Mouse (Mus musculus): ENCODE data around the gene Nim1k. TPM values are rescaled to one million over a fixed set of nuclear protein-coding genes. Genes with fewer than 3 reads are reported as not detected.
"Not testable (repeated sequence)": the region's sequence is repeated elsewhere in the genome, so short reads cannot be mapped to it uniquely, and the experiment has no call there.

Nim1k gene
- total and polyA plus RNA-seq, 3 experiments: 0.01 to 0.11 TPM; not detected in 1

- DNase-seq (ENCODE audit: low spot score) (no peak), ATAC-seq (ENCODE audit: extremely low read depth, insufficient number of reproducible peaks, low FRiP score, poor library complexity, severe bottlenecking) (no peak)
- H3K4me3 ChIP-seq (ENCODE audit: low read depth, low read length): peak overlapping the region; percentile 96
- peaks cover 14% of the 10 kb centered on the region for H3K36me3 ChIP-seq (replicated peaks)
- H3K27me3 ChIP-seq (ENCODE audit: insufficient read depth, low read length): no peaks in the 10 kb centered on the region
- no peaks in the 10 kb centered on the region for H3K9me3 ChIP-seq (replicated peaks)
- TF ChIP-seq GATA1 (IDR thresholded peaks at IDR 0.05; ENCODE audit: borderline replicate concordance, low read length) (no peak), GATA2 (IDR thresholded peaks at IDR 0.05; ENCODE audit: borderline replicate concordance, low read depth, low read length) (no peak), POLR2AphosphoS5 (IDR thresholded peaks at IDR 0.05; ENCODE audit: insufficient replicate concordance, low read depth, low read length) (no peak), CTCF (IDR thresholded peaks at IDR 0.05; ENCODE audit: low read depth, low read length) (no peak), TAL1 (conservative IDR thresholded peaks at IDR 0.05; ENCODE audit: low read depth, low read length) (no peak)
- peaks cover 39% of the 10 kb centered on the region for H3K4me1 ChIP-seq (ENCODE audit: insufficient read depth, low read depth, low read length)
These were observed 66.0 kb downstream of the Nim1k start for GRCm38 (mm10) chr13:119689709-119690038.

DNA sequence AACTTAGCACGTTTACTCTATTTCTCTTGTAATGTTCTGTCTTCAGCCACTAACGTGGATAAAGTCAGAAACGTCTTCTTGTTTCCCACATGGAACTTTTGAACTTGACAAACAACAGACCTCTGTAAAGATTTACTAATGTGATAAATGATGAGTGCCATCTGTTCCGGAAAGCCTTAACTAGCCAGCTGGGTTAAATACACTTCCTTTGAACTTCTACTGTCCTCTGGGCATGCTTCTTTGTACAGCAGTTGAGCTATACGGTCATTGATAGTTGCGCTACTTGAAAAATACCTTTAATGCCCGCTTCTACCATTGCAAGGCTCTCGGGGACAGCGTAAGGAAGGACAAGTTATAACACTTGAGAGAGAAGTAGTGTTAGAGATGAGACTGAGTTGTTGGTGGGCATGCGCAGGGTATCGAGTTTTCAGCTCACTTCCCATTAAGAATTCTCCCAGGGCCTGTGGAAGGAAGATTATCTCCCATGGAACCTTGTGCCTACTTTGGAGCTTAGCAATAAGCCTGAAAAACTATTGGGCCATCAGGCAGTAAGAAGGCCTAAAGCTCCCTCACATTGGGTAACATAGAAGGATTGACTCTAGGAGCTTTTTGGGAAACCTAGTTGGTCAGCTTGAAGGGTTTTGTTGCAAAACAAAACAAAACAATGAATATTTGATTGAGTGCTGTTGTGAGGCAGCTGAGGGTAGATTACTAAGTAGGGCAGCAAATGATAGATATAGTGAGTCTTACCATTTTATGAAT, 71.1 kb downstream of the Nim1k start:
- Histone ChIP-seq H3K27me3 (ENCODE audit: insufficient read depth, low read length) (no peaks in the 10 kb centered on the region), H3K4me3 (ENCODE audit: low read depth, low read length) (no peak overlapping the region), H3K9me3 (replicated peaks) (no peaks in the 10 kb centered on the region), H3K36me3 (replicated peaks) (no peaks in the 10 kb centered on the region), H3K4me1 (ENCODE audit: insufficient read depth, low read depth, low read length) (peaks cover 13% of the 10 kb centered on the region)
- TF ChIP-seq TAL1 (conservative IDR thresholded peaks at IDR 0.05; ENCODE audit: low read depth, low read length) (no peak), GATA1 (IDR thresholded peaks at IDR 0.05; ENCODE audit: borderline replicate concordance, low read length) (no peak), POLR2AphosphoS5 (IDR thresholded peaks at IDR 0.05; ENCODE audit: insufficient replicate concordance, low read depth, low read length) (no peak), GATA2 (IDR thresholded peaks at IDR 0.05; ENCODE audit: borderline replicate concordance, low read depth, low read length) (no peak), CTCF (IDR thresholded peaks at IDR 0.05; ENCODE audit: low read depth, low read length) (no peak)
- no peak for ATAC-seq (ENCODE audit: extremely low read depth, insufficient number of reproducible peaks, low FRiP score, poor library complexity, severe bottlenecking)
- DNase-seq (ENCODE audit: low spot score): no peak

DNA sequence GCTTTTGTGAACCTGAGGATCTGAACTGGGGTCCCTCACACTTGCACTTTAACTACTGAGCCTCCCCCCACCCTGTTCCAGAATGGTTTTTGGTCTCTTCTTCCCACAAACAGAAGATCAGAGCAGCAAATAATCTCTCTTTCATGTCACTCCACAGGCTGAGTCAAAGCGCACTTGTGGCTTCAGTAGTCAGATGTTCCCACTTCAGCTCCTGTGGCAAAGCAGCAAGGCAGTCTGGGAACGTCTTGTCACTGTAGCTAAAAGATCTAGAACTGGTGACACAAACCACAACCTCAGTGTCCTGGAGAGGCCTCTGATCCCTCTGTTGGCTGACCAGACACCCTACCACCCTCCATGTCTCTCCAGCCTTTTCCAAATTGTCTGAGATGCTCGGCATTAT, 74.5 kb downstream of the Nim1k start:
- peaks cover 4% of the 10 kb centered on the region for H3K4me1 ChIP-seq (ENCODE audit: insufficient read depth, low read depth, low read length)
- H3K4me3 ChIP-seq (ENCODE audit: low read depth, low read length): no peak overlapping the region
- no peaks in the 10 kb centered on the region for H3K36me3 ChIP-seq (replicated peaks)
- no peaks in the 10 kb centered on the region for H3K9me3 ChIP-seq (replicated peaks)
- no peak for DNase-seq (ENCODE audit: low spot score)
- TF ChIP-seq POLR2AphosphoS5 (IDR thresholded peaks at IDR 0.05; ENCODE audit: insufficient replicate concordance, low read depth, low read length) (no peak), CTCF (IDR thresholded peaks at IDR 0.05; ENCODE audit: low read depth, low read length) (no peak), GATA1 (IDR thresholded peaks at IDR 0.05; ENCODE audit: borderline replicate concordance, low read length) (no peak), GATA2 (IDR thresholded peaks at IDR 0.05; ENCODE audit: borderline replicate concordance, low read depth, low read length) (no peak)
- no peaks in the 10 kb centered on the region for H3K27me3 ChIP-seq (ENCODE audit: insufficient read depth, low read length)
- no peak for ATAC-seq (ENCODE audit: extremely low read depth, insufficient number of reproducible peaks, low FRiP score, poor library complexity, severe bottlenecking)

GRCm38 (mm10) chr13:119679721-119680120, 76.0 kb downstream of the Nim1k start:
- no peak for DNase-seq (ENCODE audit: low spot score)
- Histone ChIP-seq H3K4me1 (ENCODE audit: insufficient read depth, low read depth, low read length) (peaks cover 4% of the 10 kb centered on the region), H3K4me3 (ENCODE audit: low read depth, low read length) (no peak overlapping the region), H3K27me3 (ENCODE audit: insufficient read depth, low read length) (no peaks in the 10 kb centered on the region), H3K36me3 (replicated peaks) (no peaks in the 10 kb centered on the region), H3K9me3 (replicated peaks) (no peaks in the 10 kb centered on the region)
- ATAC-seq (ENCODE audit: extremely low read depth, insufficient number of reproducible peaks, low FRiP score, poor library complexity, severe bottlenecking): no peak
- no peak for TF ChIP-seq CTCF (IDR thresholded peaks at IDR 0.05; ENCODE audit: low read depth, low read length)
- TF ChIP-seq GATA1 (IDR thresholded peaks at IDR 0.05; ENCODE audit: borderline replicate concordance, low read length): no peak
- TF ChIP-seq GATA2 (IDR thresholded peaks at IDR 0.05; ENCODE audit: borderline replicate concordance, low read depth, low read length): no peak
- no peak for TF ChIP-seq TAL1 (conservative IDR thresholded peaks at IDR 0.05; ENCODE audit: low read depth, low read length)
- no peak for TF ChIP-seq POLR2AphosphoS5 (IDR thresholded peaks at IDR 0.05; ENCODE audit: insufficient replicate concordance, low read depth, low read length)

- ATAC-seq (ENCODE audit: extremely low read depth, insufficient number of reproducible peaks, low FRiP score, poor library complexity, severe bottlenecking): no peak
- TF ChIP-seq TAL1 (conservative IDR thresholded peaks at IDR 0.05; ENCODE audit: low read depth, low read length): no peak
- no peak for TF ChIP-seq GATA2 (IDR thresholded peaks at IDR 0.05; ENCODE audit: borderline replicate concordance, low read depth, low read length)
- no peak for TF ChIP-seq GATA1 (IDR thresholded peaks at IDR 0.05; ENCODE audit: borderline replicate concordance, low read length)
- no peak for TF ChIP-seq CTCF (IDR thresholded peaks at IDR 0.05; ENCODE audit: low read depth, low read length)
- no peak for TF ChIP-seq POLR2AphosphoS5 (IDR thresholded peaks at IDR 0.05; ENCODE audit: insufficient replicate concordance, low read depth, low read length)
- DNase-seq (ENCODE audit: low spot score): no peak
These were observed 76.9 kb downstream of the Nim1k start for GRCm38 (mm10) chr13:119678794-119679193.

DNA sequence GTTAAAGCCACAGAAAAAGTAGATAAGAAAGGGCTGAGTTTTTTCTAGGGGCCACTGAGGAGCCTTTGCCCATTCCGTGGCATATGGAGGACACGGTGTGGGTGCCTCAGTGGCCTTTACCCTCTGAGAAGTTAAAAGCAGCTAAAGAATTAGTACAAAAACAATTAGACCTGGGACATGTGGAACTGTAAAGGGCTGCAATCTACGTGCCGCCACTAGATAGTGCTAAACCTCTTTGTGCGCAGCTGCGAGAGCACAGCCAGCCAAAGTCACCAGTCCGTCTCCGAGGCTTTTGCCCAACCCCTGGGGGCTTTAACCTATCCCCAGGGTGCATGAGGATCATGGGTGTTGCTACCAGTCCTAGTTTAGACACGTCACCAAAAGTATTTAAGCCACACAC, 94.3 kb downstream of the Nim1k start:
- not testable (repeated sequence) for H3K27me3 ChIP-seq (ENCODE audit: insufficient read depth, low read length); H3K4me3 ChIP-seq (ENCODE audit: low read depth, low read length); H3K9me3 ChIP-seq (replicated peaks); H3K36me3 ChIP-seq (replicated peaks); H3K4me1 ChIP-seq (ENCODE audit: insufficient read depth, low read depth, low read length); ATAC-seq (ENCODE audit: extremely low read depth, insufficient number of reproducible peaks, low FRiP score, poor library complexity, severe bottlenecking); DNase-seq (ENCODE audit: low spot score)

More at GRCm38 (mm10) chr13:119678794-119679193, 76.9 kb downstream of the Nim1k start:
- Histone ChIP-seq H3K27me3 (ENCODE audit: insufficient read depth, low read length) (no peaks in the 10 kb centered on the region), H3K9me3 (replicated peaks) (no peaks in the 10 kb centered on the region), H3K4me3 (ENCODE audit: low read depth, low read length) (no peak overlapping the region), H3K36me3 (replicated peaks) (no peaks in the 10 kb centered on the region), H3K4me1 (ENCODE audit: insufficient read depth, low read depth, low read length) (peaks cover 4% of the 10 kb centered on the region)

Other genes starting within 250 kb of the Nim1k start
- gene Ccl28, start 132.1 kb downstream of the Nim1k start, total RNA-seq (2014; fragmentation: Nextera tagmentation): not detected in 2 replicates
- gene Ccl28, start 132.1 kb downstream of the Nim1k start, total RNA-seq (2017): 0.05 TPM in 1 of 2 replicates, not detected in the other
- not detected in 2 replicates for gene Ccl28, start 132.1 kb downstream of the Nim1k start, polyA plus RNA-seq (2012)
- 68.6 and 78.9 TPM in 2 replicates for gene Hmgcs1, start 65.5 kb downstream of the Nim1k start, total RNA-seq (2014; fragmentation: Nextera tagmentation)
- gene Hmgcs1, start 65.5 kb downstream of the Nim1k start, total RNA-seq (2017): 259 and 314 TPM in 2 replicates
- 9.4 and 14.6 TPM in 2 replicates for gene Hmgcs1, start 65.5 kb downstream of the Nim1k start, polyA plus RNA-seq (2012)
- 59.1 and 73.7 TPM in 2 replicates for gene Zfp131, start 35.0 kb upstream of the Nim1k start, total RNA-seq (2014; fragmentation: Nextera tagmentation)
- gene Zfp131, start 35.0 kb upstream of the Nim1k start, total RNA-seq (2017): 41.2 and 43.7 TPM in 2 replicates
- gene Zfp131, start 35.0 kb upstream of the Nim1k start, polyA plus RNA-seq (2012): 20.0 and 30.6 TPM in 2 replicates
- not detected in 2 replicates for gene AF067063, start 74.3 kb upstream of the Nim1k start, total RNA-seq (2014; fragmentation: Nextera tagmentation)
- gene AF067063, start 74.3 kb upstream of the Nim1k start, total RNA-seq (2017): not detected in 2 replicates
- gene AF067063, start 74.3 kb upstream of the Nim1k start, polyA plus RNA-seq (2012): not detected in 2 replicates
- gene D13Ertd608e, start 80.1 kb upstream of the Nim1k start, total RNA-seq (2014; fragmentation: Nextera tagmentation): not detected in 2 replicates
- not detected in 2 replicates for gene D13Ertd608e, start 80.1 kb upstream of the Nim1k start, total RNA-seq (2017)
- gene D13Ertd608e, start 80.1 kb upstream of the Nim1k start, polyA plus RNA-seq (2012): not detected in 2 replicates
- not detected in 2 replicates for gene Tcstv1, start 138.9 kb upstream of the Nim1k start, total RNA-seq (2014; fragmentation: Nextera tagmentation)
- gene Tcstv1, start 138.9 kb upstream of the Nim1k start, total RNA-seq (2017): 0.17 TPM in 1 of 2 replicates, not detected in the other
- not detected in 2 replicates for gene Tcstv1, start 138.9 kb upstream of the Nim1k start, polyA plus RNA-seq (2012)
- not detected in 2 replicates for gene Gm21761, start 173.4 kb upstream of the Nim1k start, total RNA-seq (2014; fragmentation: Nextera tagmentation)
- 0.16 TPM in 1 of 2 replicates, not detected in the other for gene Gm21761, start 173.4 kb upstream of the Nim1k start, total RNA-seq (2017)
- gene Gm21761, start 173.4 kb upstream of the Nim1k start, polyA plus RNA-seq (2012): not detected in 2 replicates
- not detected in 2 replicates for gene B020031M17Rik, start 194.9 kb upstream of the Nim1k start, total RNA-seq (2014; fragmentation: Nextera tagmentation)
- gene B020031M17Rik, start 194.9 kb upstream of the Nim1k start, total RNA-seq (2017): not detected in 2 replicates
- gene B020031M17Rik, start 194.9 kb upstream of the Nim1k start, polyA plus RNA-seq (2012): not detected in 2 replicates